Mouse (Mus musculus): ENCODE data around the gene Mrtfa. TPM values are rescaled to one million over a fixed set of nuclear protein-coding genes. Genes with fewer than 3 reads are reported as not detected.

Gene Mrtfa
- polyA plus RNA-seq, 1 experiment from 2014 or later: 28.2 TPM

- Histone ChIP-seq H3K36me3 (ENCODE audit: control insufficient read depth, insufficient read depth, low read length) (peaks cover 54% of the 10 kb centered on the region), H3K9me3 (ENCODE audit: control insufficient read depth, low read length) (no peaks in the 10 kb centered on the region), H3K4me2 (replicated peaks; ENCODE audit: low read depth, low read length) (no peak overlapping the region), H3K27ac (ENCODE audit: low read depth, low read length) (no peak overlapping the region), H3K4me1 (ENCODE audit: control insufficient read depth, insufficient read depth, low read length) (no peaks in the 10 kb centered on the region), H3K9ac (ENCODE audit: low read depth, low read length) (no peak overlapping the region), H3K4me3 (ENCODE audit: low read length) (no peak overlapping the region), H3K27me3 (ENCODE audit: control insufficient read depth, insufficient read depth, low read length) (no peaks in the 10 kb centered on the region)
- ATAC-seq (ENCODE audit: low FRiP score, low TSS enrichment): no peak
- WGBS: 93% methylated on average over 1 of the region's 1 CpGs
Measured at GRCm38 (mm10) chr15:80969371-80969770, 221.2 kb downstream of the Mrtfa start.

Other genes with a start within 250 kb of the Mrtfa start
- 141 and 197 TPM in 2 replicates for gene Adsl, start 242.3 kb downstream of the Mrtfa start, polyA plus RNA-seq (2014; fragmentation: Nextera tagmentation; extraction: Ambion mirVana)
- gene Sgsm3, start 213.0 kb downstream of the Mrtfa start, polyA plus RNA-seq (2014; fragmentation: Nextera tagmentation; extraction: Ambion mirVana): 17.2 and 17.7 TPM in 2 replicates
- gene Mchr1, start 44.7 kb upstream of the Mrtfa start, polyA plus RNA-seq (2014; fragmentation: Nextera tagmentation; extraction: Ambion mirVana): 0.71 and 1.0 TPM in 2 replicates
- 117 and 127 TPM in 2 replicates for gene Slc25a17, start 170.1 kb upstream of the Mrtfa start, polyA plus RNA-seq (2014; fragmentation: Nextera tagmentation; extraction: Ambion mirVana)
- 171 and 181 TPM in 2 replicates for gene St13, start 209.3 kb upstream of the Mrtfa start, polyA plus RNA-seq (2014; fragmentation: Nextera tagmentation; extraction: Ambion mirVana)
- gene Xpnpep3, start 209.4 kb upstream of the Mrtfa start, polyA plus RNA-seq (2014; fragmentation: Nextera tagmentation; extraction: Ambion mirVana): 5.5 and 10.0 TPM in 2 replicates
- 1.3 and 1.5 TPM in 2 replicates for gene Dnajb7, start 217.5 kb upstream of the Mrtfa start, polyA plus RNA-seq (2014; fragmentation: Nextera tagmentation; extraction: Ambion mirVana)

All from kidney, embryonic 14.5 days (tissue).